Mouse (Mus musculus): ENCODE measurements around the gene Cpa4.

- TF ChIP-seq POLR2A (IDR thresholded peaks at IDR 0.05; ENCODE audit: control insufficient read depth, extremely low read depth, insufficient read depth, low read length, poor library complexity), result no peak
- TF ChIP-seq CTCF (IDR thresholded peaks at IDR 0.05; ENCODE audit: borderline replicate concordance, control insufficient read depth, extremely low read depth, insufficient read depth, low read length, poor library complexity), result no peak
These were observed 24.3 kb downstream of the Cpa4 start for GRCm38 (mm10) chr6:30592417-30592974.

Data from thymus, adult 2 months (tissue).